Mouse (Mus musculus): ENCODE measurements around the gene B230217C12Rik.

The B230217C12Rik gene

GRCm38 (mm10) chr11:97840539-97840954, at the start of gene B230217C12Rik:
TSS of gene B230217C12Rik (plus strand) at chr11:97840780.
- DNase-seq (ENCODE audit: low spot score in 2 of 2): no peak

- no peak for DNase-seq (ENCODE audit: low spot score in 2 of 2)
Measured at GRCm38 (mm10) chr11:97793165-97793564, 47.4 kb upstream of the B230217C12Rik start.

- DNase-seq (ENCODE audit: low spot score in 2 of 2): peak; percentile 65 to 67
Measured at GRCm38 (mm10) chr11:97796910-97797309, 43.7 kb upstream of the B230217C12Rik start.

GRCm38 (mm10) chr11:97797369-97798082, 43.1 kb upstream of the B230217C12Rik start:
- DNase-seq (ENCODE audit: low spot score in 2 of 2): no peak

- DNase-seq (ENCODE audit: low spot score in 2 of 2): no peak
Measured at GRCm38 (mm10) chr11:97798083-97798435, 42.5 kb upstream of the B230217C12Rik start.

DNA sequence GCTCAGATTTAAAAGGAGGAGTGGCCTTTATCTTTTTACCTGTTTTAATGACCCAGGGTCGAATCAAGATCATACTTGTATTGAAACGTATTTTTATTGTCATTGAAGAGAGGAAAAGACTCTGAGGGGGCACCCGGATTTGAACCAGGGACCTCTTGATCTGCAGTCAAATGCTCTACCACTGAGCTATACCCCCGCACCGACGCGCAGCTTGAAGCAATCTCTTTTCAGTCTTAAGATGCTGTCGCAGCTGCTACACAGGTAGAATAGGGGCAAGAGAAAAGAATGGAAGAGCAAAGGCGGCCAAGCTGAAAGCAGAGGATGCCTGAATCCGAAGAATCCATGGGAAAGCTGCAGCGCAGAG, 41.8 kb upstream of the B230217C12Rik start, which contains the start of gene Lasp1:
Lasp1 (plus strand) TSS at position 219 of the 364 bp plus-strand sequence.
- peak; percentile 86 to 87 for DNase-seq (ENCODE audit: low spot score in 2 of 2)

DNA sequence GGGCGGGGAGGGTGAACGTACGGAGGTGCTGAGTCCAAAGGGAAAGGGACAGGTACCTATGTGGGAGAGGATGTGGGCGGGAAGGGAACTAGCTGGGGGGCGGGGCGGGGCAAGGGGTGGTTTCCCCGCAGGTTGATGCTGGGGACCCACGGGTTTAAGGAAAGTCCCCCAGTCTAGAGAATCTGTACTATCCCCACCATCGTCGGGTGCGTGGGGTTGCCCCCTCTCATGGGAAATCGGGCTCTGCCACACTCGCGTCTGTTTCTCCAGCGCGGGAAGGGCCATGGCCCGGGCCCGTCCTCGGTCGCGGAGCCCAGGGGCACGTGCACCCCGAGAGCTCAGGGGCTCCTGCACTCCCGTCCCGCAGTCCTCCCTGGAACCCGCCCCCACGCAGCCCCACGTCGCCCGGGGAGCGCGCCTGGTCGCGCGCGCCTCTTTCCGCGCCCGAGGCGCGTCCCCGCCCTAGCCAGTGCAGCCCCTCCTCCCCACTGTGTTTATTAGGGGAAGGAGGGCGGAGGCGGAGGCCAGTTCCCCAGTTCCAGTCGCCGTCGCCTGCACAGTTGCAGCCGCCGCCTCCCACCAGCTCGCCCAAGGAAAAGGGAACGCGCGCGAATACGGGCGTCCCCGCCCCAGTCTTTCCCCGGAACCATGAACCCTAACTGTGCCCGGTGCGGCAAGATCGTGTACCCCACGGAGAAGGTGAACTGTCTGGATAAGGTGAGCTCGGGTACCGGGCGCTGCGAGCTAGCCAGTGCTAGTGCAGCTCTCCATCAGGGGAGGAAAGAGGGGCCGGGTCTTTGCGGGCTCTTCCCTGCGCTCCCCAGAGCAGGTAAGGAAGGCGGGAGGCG, 41.2 kb upstream of the B230217C12Rik start:
- peak; percentile 76 to 79 for DNase-seq (ENCODE audit: low spot score in 2 of 2)

- DNase-seq (ENCODE audit: low spot score in 2 of 2): no peak
Measured at GRCm38 (mm10) chr11:97799994-97800690, 40.4 kb upstream of the B230217C12Rik start.

GRCm38 (mm10) chr11:97800691-97801408, 39.7 kb upstream of the B230217C12Rik start:
- DNase-seq (ENCODE audit: low spot score in 2 of 2): no peak

- no peak for DNase-seq (ENCODE audit: low spot score in 2 of 2)
Measured at GRCm38 (mm10) chr11:97801409-97802193, 39.0 kb upstream of the B230217C12Rik start.

GRCm38 (mm10) chr11:97802194-97802470, 38.4 kb upstream of the B230217C12Rik start:
- no peak for DNase-seq (ENCODE audit: low spot score in 2 of 2)

DNA sequence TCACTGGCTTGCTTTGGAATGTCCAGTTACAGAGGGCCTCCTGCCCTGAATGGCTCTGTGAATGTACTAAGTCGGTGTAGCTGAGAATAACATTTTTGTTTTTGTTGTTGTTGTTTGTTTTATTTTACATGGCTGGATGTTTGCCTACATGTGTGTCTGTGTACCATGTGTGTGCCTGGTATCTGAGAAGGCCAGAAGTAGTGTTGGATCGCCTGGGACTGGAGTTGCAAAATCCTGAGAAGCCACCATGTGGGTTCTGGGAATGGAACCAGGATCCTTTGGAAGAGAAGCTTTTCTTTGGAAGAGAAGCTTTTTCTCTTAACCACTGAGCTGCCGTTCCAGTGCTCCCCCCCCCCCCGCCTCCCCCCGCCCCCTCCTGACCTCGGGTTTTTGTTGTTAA, 38.1 kb upstream of the B230217C12Rik start:
- DNase-seq (ENCODE audit: low spot score in 2 of 2): no peak

DNA sequence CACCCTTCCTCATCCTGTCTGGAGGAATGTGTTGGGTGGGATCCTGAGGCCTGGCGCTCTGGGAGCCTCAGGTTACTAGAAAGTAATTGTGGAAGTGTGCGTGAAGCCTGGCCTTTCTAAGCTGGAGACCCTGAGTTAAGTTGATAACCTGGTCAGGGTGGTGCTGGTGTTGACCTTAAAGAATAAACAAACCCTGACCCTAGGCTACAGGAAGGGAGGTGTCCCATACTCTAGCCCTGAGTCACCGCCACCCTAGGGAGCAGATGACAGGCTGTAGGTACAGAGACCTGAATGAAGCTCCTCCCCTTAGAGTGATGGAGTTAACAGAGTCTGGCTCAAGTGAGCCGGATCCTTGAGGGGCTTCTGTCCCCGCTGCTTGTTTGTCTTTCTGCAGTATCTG, 36.7 kb upstream of the B230217C12Rik start:
- no peak for DNase-seq (ENCODE audit: low spot score in 2 of 2)

DNA sequence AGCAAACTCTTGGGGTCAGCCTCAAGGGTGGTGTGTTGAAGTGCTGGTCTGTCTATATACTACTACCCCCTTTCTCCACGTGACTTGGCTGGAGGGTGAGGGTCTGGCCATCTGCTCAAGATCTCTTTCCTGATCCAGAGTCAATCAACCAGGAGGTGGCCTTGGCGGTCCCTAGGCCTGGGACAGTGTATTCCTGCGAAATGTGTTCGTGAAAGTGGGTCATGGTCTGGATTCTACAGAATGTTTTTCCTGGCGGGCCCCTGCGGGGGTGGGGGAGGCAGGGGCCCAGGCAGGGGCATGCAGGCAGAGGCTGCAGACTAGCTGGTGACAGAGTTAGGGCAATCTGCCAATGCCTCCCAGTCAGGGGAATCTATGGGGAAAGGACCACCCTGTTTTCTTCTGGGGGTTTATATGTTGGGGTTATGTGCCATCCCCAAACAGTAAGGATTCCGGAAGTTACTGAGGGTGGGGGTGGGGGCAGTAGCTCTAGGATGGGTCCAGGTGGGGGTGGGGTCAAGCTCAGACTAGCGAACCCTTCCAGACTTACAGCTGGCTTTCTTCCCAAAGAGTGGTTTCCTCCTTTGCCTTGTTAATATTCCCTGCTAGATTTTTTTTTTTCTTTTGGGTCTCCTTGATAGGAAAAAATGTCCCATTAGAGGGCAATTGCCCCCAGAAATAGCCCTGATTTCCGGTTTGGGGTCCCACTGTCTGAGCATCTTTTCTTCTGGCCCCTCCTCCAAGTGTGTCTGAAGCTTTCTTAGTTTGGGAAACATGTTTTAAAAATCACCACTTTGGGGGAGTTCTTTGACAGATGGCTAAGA, 35.5 kb upstream of the B230217C12Rik start:
- DNase-seq (ENCODE audit: low spot score in 2 of 2): no peak

GRCm38 (mm10) chr11:97805662-97806612, 34.6 kb upstream of the B230217C12Rik start:
- DNase-seq (ENCODE audit: low spot score in 2 of 2): no peak

- DNase-seq (ENCODE audit: low spot score in 2 of 2): no peak
Measured at GRCm38 (mm10) chr11:97806613-97806964, 34.0 kb upstream of the B230217C12Rik start.

- DNase-seq (ENCODE audit: low spot score in 2 of 2): no peak
Measured at GRCm38 (mm10) chr11:97807626-97808025, 33.0 kb upstream of the B230217C12Rik start.

GRCm38 (mm10) chr11:97808093-97808492, 32.5 kb upstream of the B230217C12Rik start:
- DNase-seq (ENCODE audit: low spot score in 2 of 2): no peak

- DNase-seq (ENCODE audit: low spot score in 2 of 2): no peak
Measured at GRCm38 (mm10) chr11:97808621-97809234, 31.9 kb upstream of the B230217C12Rik start.

All from right cerebral cortex, postnatal 36 days (tissue).